Comparison of ENCODE assay signal across 9 mouse cellular contexts in the genomic region with DNA sequence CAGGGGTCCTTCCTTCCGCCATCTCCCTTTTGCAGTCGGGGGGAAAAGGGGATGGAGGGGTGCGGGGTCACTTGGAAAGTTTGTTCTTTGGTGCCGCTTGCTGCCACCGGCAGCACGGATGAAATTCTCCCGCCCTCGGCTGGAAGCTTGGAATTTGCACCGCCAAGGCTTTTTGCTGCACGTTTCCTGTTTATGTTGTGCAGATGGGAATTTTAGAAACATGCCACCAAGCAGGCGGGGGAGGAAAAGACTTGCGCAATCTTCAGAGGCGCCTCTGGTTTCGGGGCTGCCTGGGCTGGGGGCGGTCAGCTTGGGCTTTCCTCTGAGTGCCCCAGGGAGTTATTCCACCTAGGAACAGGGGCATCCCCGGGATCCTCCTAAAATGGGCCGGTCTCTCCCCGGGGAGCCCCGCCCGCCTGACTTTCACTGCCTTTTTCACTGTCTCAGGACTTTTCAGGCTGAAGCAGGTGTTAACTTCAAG. TPM values are rescaled to one million over a fixed set of nuclear protein-coding genes. Genes with fewer than 3 reads are reported as not detected.
DNase-seq lines count a peak whose midpoint lies in the region; ATAC-seq and TF ChIP-seq lines count a peak whose summit lies in the region.
"Had no signal": no experiment of that assay in that cellular context is flagged by ENCODE, and none has a peak within 500 bp of the region (broad histone marks: within the 10 kb centered on the region; RNA-seq: fewer than 3 reads in every experiment).

No protein-coding gene starts in this region.

- no peaks in the 10 kb centered on the region for H3K27me3 ChIP-seq in ES-Bruce4 (ENCODE audit: control insufficient read depth, insufficient read depth, low read length, poor library complexity, severe bottlenecking)
- H3K27me3 ChIP-seq in forebrain, embryonic 14.5 days (replicated peaks; ENCODE audit: control insufficient read depth, insufficient read depth, low read length): no peaks in the 10 kb centered on the region

- TF ChIP-seq EP300 in ES-Bruce4 (IDR thresholded peaks at IDR 0.05; ENCODE audit: insufficient read depth, low read depth, low read length): no peak

- intact Hi-C loops in heart, postnatal 36 days (cut with DNase I): loop anchor here (2.0 kb wide), 1 partner anchor 14 kb away; no protein-coding TSS in a partner anchor

- peak overlapping the region; percentile 96 for H3K9ac ChIP-seq in ES-Bruce4 (ENCODE audit: low read depth, poor library complexity, severe bottlenecking)
- H3K9ac ChIP-seq in forebrain, embryonic 14.5 days (ENCODE audit: low read length): peak overlapping the region; percentile 92

- H3K27ac ChIP-seq in ES-Bruce4 (ENCODE audit: insufficient read depth, low read length): no peak overlapping the region
- peak overlapping the region; percentile 97 for H3K27ac ChIP-seq in forebrain, embryonic 14.5 days (ENCODE audit: low read depth, low read length)

- TF ChIP-seq CTCF in ES-Bruce4 (IDR thresholded peaks at IDR 0.05; ENCODE audit: low read depth, low read length): no peak
- no peak for TF ChIP-seq CTCF in lung, adult 2 months (IDR thresholded peaks at IDR 0.05; ENCODE audit: insufficient read depth, low read length)

- no peak for TF ChIP-seq POLR2A in ES-Bruce4 (IDR thresholded peaks at IDR 0.05; ENCODE audit: insufficient read depth, low read length)
- TF ChIP-seq POLR2A in lung, adult 2 months (IDR thresholded peaks at IDR 0.05; ENCODE audit: borderline replicate concordance, extremely low read depth, low read depth, low read length): peak; percentile 26; the same call in 1 of the 2 replicates

- H3K4me1 ChIP-seq in ES-Bruce4 (ENCODE audit: control insufficient read depth, insufficient read depth, low read length): no peaks in the 10 kb centered on the region
- H3K4me1 ChIP-seq in forebrain, embryonic 14.5 days (ENCODE audit: control insufficient read depth, insufficient read depth, low read length): peaks cover 10% of the 10 kb centered on the region
- peaks cover 12% of the 10 kb centered on the region for H3K4me1 ChIP-seq in lung, adult 2 months (ENCODE audit: control insufficient read depth, insufficient read depth, low read length)

- H3K36me3 ChIP-seq in ES-Bruce4 (ENCODE audit: control insufficient read depth, insufficient read depth, low read length, poor library complexity, severe bottlenecking): no peaks in the 10 kb centered on the region
- H3K36me3 ChIP-seq in forebrain, embryonic 14.5 days (ENCODE audit: control insufficient read depth, insufficient read depth, low read length): no peaks in the 10 kb centered on the region

- no peaks in the 10 kb centered on the region for H3K9me3 ChIP-seq in ES-Bruce4 (replicated peaks; ENCODE audit: control insufficient read depth, insufficient read depth, low read length, poor library complexity, severe bottlenecking)
- no peaks in the 10 kb centered on the region for H3K9me3 ChIP-seq in forebrain, embryonic 14.5 days (replicated peaks; ENCODE audit: control insufficient read depth, low read length)

- peak overlapping the region; percentile 81 for H3K4me2 ChIP-seq in forebrain, embryonic 14.5 days (ENCODE audit: low read length)

- WGBS in forebrain, embryonic 14.5 days: under 1% methylated on average over 20 of the region's 20 CpGs
- WGBS in lung, adult 2 months: under 1% methylated on average over 20 of the region's 20 CpGs

- peak overlapping the region; percentile 95 for H3K4me3 ChIP-seq in ES-Bruce4 (ENCODE audit: low read depth, low read length)
- H3K4me3 ChIP-seq in forebrain, embryonic 14.5 days (ENCODE audit: low read depth, low read length): peak overlapping the region; percentile 95
- peak overlapping the region; percentile 88 for H3K4me3 ChIP-seq in lung, adult 2 months (replicated peaks; ENCODE audit: extremely low read depth, low read depth, low read length)

- ATAC-seq in forebrain, embryonic 14.5 days: peak; percentile 24
- ATAC-seq in activated CD4-positive, CD25-positive, alpha-beta regulatory T cell, adult 4 months: no peak

- DNase-seq in adrenal gland, postnatal 25 days: peak; percentile 58
- peak; percentile 61 for DNase-seq in forebrain, embryonic 14.5 days (ENCODE audit: low spot score)
- DNase-seq in heart, postnatal 36 days: peak; percentile 67 to 80
- DNase-seq in layer of hippocampus, adult 18-20 months (ENCODE audit: low spot score in 2 of 2): peak; percentile 45 to 77
- DNase-seq in lung, adult 2 months: peak; percentile 75
- peak; percentile 63 for DNase-seq in right cerebral cortex, adult 18-20 months

RNA-seq across cellular contexts. Expression of a gene that starts 0.5 kb away (rescaled TPM):
- polyA plus RNA-seq in ES-Bruce4 (2011; ENCODE audit: insufficient read depth, insufficient read length, low read depth, missing spikeins): 60.2 and 65.5 TPM in 2 replicates
- 37.3 and 57.0 TPM in 2 replicates for total RNA-seq in adrenal gland, postnatal 25 days (2021)
- polyA plus RNA-seq in forebrain, embryonic 14.5 days (2014; fragmentation: Nextera tagmentation; extraction: Ambion mirVana): 44.0 and 60.8 TPM in 2 replicates
- 10 to 100 TPM; 52.6 to 54.1 TPM for total RNA-seq in heart, postnatal 36 days (2021)
- 10 to 100 TPM; 67.6 to 69.0 TPM for total RNA-seq in layer of hippocampus, adult 18-20 months (2021)
- 15.1 and 18.0 TPM in 2 replicates for polyA plus RNA-seq in lung, adult 2 months (2012; rRNA removed)
- 1 to 10 TPM in 1 of 2 experiments, under 1 TPM in 1; 0.84 to 2.3 TPM for polyA plus RNA-seq in activated CD4-positive, CD25-positive, alpha-beta regulatory T cell, adult 4 months (2017; shearing (Covaris generic))

RNA-seq across cellular contexts. Expression of a gene that starts 12.3 kb away (rescaled TPM):
- 1.9 and 2.4 TPM in 2 replicates for polyA plus RNA-seq in ES-Bruce4 (2011; ENCODE audit: insufficient read depth, insufficient read length, low read depth, missing spikeins)
- 12.6 and 20.1 TPM in 2 replicates for total RNA-seq in adrenal gland, postnatal 25 days (2021)
- 1.6 and 1.8 TPM in 2 replicates for polyA plus RNA-seq in forebrain, embryonic 14.5 days (2014; fragmentation: Nextera tagmentation; extraction: Ambion mirVana)
- 10 to 100 TPM in 1 of 2 experiments, 1 to 10 TPM in 1; 8.3 to 10.2 TPM for total RNA-seq in heart, postnatal 36 days (2021)
- total RNA-seq in layer of hippocampus, adult 18-20 months (2021): 1 to 10 TPM; 1.5 to 1.6 TPM
- 9.6 and 11.3 TPM in 2 replicates for polyA plus RNA-seq in lung, adult 2 months (2012; rRNA removed)
- not detected for polyA plus RNA-seq in activated CD4-positive, CD25-positive, alpha-beta regulatory T cell, adult 4 months (2017; shearing (Covaris generic))
- total RNA-seq: common myeloid progenitor, adult 5-6 weeks had no signal
